Mouse (Mus musculus): ENCODE results near the gene Bcl2l2.

The Bcl2l2 gene

GRCm38 (mm10) chr14:54883154-54884021 is at the start of gene Bcl2l2, which contains the start of gene Gm20521:
TSS of gene Bcl2l2 (plus strand) at chr14:54883377.
TSS of gene Gm20521 (plus strand) at chr14:54883441.
- peak; percentile 93 for DNase-seq (ENCODE audit: low spot score)

- DNase-seq (ENCODE audit: low spot score) = peak; percentile 80
Observed at GRCm38 (mm10) chr14:54843461-54843860, 39.7 kb upstream of the Bcl2l2 start.

GRCm38 (mm10) chr14:54855726-54856125 is 27.5 kb upstream of the Bcl2l2 start:
- DNase-seq (ENCODE audit: low spot score) = no peak

GRCm38 (mm10) chr14:54856703-54857102 is 26.5 kb upstream of the Bcl2l2 start:
- no peak for DNase-seq (ENCODE audit: low spot score)

- DNase-seq (ENCODE audit: low spot score) = no peak
Observed at GRCm38 (mm10) chr14:54857891-54858290, 25.3 kb upstream of the Bcl2l2 start.

GRCm38 (mm10) chr14:54860511-54860910 is 22.7 kb upstream of the Bcl2l2 start:
- peak; percentile 73 for DNase-seq (ENCODE audit: low spot score)

GRCm38 (mm10) chr14:54863501-54864312 is 19.5 kb upstream of the Bcl2l2 start:
- DNase-seq (ENCODE audit: low spot score) = peak; percentile 97

- no peak for DNase-seq (ENCODE audit: low spot score)
Observed at GRCm38 (mm10) chr14:54864313-54865036, 18.7 kb upstream of the Bcl2l2 start.

- no peak for DNase-seq (ENCODE audit: low spot score)
Observed at GRCm38 (mm10) chr14:54865626-54866025, 17.6 kb upstream of the Bcl2l2 start.

- DNase-seq (ENCODE audit: low spot score) = no peak
Observed at GRCm38 (mm10) chr14:54866268-54866667, 16.9 kb upstream of the Bcl2l2 start.

GRCm38 (mm10) chr14:54866936-54867335 is 16.2 kb upstream of the Bcl2l2 start:
- peak; percentile 30 for DNase-seq (ENCODE audit: low spot score)

- no peak for DNase-seq (ENCODE audit: low spot score)
Observed at GRCm38 (mm10) chr14:54868026-54868425, 15.2 kb upstream of the Bcl2l2 start.

GRCm38 (mm10) chr14:54870861-54871260 is 12.3 kb upstream of the Bcl2l2 start, which contains the start of gene Homez:
TSS of gene Homez (minus strand) at chr14:54870961.
- no peak for DNase-seq (ENCODE audit: low spot score)

GRCm38 (mm10) chr14:54874165-54874564 is 9.0 kb upstream of the Bcl2l2 start:
- DNase-seq (ENCODE audit: low spot score) = no peak

- peak; percentile 56 for DNase-seq (ENCODE audit: low spot score)
Observed at GRCm38 (mm10) chr14:54875844-54876538, 7.2 kb upstream of the Bcl2l2 start.

- peak; percentile 91 for DNase-seq (ENCODE audit: low spot score)
Observed at GRCm38 (mm10) chr14:54876539-54877047, 6.6 kb upstream of the Bcl2l2 start.

- peak; percentile 64 for DNase-seq (ENCODE audit: low spot score)
Observed at GRCm38 (mm10) chr14:54877048-54877715, 6.0 kb upstream of the Bcl2l2 start, which contains the start of gene Ppp1r3e. TSS of gene Ppp1r3e (minus strand) at chr14:54877550.

GRCm38 (mm10) chr14:54884022-54884712 is 990 bp downstream of the Bcl2l2 start:
- no peak for DNase-seq (ENCODE audit: low spot score)

- DNase-seq (ENCODE audit: low spot score) = no peak
Observed at GRCm38 (mm10) chr14:54885309-54885708, 2.1 kb downstream of the Bcl2l2 start.

GRCm38 (mm10) chr14:54892200-54892599 is 9.0 kb downstream of the Bcl2l2 start, which contains the start of gene Pabpn1:
TSS of gene Pabpn1 (plus strand) at chr14:54892500.
- no peak for DNase-seq (ENCODE audit: low spot score)

Measured in embryo, embryonic 10.5 days (tissue).